Mouse (Mus musculus) CD4-positive, CD25-positive, alpha-beta regulatory T cell, adult 2 months (primary cell): ENCODE data around the gene Sh3bgrl.
A peak's percentile ranks its signal among the peaks of the same experiment; 100 is the strongest.

ENCODE experiments used
- DNase-seq: peaks from one replicate; pipeline ENCODE4 v3.0.0-alpha.2; 2012; ENCODE audit warnings: low read depth, low spot score

Sh3bgrl gene

DNA sequence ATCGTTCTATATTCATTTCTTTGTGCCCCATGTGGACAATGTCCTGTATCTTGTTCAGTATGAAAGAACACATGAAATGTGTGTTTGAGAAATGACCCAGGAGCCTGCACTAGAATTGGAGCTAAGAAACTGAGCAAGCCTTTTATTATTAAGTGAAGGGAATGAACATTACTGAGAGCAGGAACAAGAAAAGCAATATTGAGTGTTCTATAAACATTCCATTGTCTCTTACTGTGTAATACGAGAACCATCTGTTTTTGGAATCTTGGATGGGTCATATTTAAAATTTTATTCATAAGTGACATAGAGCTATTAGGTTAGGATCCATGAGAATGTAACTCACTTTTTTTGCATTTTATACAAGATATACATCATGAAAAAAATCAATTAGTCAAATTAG, 36.7 kb downstream of the Sh3bgrl start:
- no peak for DNase-seq

DNA sequence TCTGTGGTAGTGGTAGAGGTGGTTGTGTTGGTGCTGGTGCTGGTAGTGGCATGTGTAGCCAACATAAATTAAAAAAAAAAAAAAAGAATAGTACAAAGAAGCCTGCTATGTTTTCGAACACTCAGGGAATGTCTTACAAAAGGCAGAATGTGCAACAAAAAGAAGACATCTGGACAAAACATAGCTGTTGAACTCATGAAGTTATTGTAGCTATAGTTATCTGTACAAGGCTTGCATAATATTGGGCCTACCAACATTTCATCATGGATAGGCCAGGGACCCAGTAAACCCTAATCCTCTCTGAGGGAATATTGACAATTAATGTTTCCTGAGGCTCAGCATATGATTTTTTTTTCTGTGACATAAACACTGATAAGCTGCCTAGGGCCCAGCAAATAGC, 37.3 kb downstream of the Sh3bgrl start:
- DNase-seq, result no peak

DNA sequence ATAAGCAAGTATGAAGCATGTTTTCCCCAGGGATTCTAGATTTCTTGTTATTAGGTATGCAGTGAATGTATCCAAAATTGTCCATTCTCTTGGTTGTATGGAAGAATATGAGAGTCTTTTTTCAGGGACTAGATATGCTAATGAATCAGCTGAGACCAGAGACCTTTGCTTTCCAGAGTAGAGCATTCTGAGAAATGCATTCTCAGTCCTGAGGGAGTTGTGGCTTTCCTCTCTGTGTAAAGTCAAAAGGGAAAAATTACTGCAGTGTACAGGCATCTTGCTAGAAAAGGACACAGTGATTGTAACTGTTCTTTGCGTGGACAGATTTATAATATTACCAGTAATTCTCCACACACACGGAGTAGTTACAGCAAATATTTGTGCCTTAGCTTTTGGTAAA, 38.3 kb downstream of the Sh3bgrl start:
- DNase-seq, result no peak

DNA sequence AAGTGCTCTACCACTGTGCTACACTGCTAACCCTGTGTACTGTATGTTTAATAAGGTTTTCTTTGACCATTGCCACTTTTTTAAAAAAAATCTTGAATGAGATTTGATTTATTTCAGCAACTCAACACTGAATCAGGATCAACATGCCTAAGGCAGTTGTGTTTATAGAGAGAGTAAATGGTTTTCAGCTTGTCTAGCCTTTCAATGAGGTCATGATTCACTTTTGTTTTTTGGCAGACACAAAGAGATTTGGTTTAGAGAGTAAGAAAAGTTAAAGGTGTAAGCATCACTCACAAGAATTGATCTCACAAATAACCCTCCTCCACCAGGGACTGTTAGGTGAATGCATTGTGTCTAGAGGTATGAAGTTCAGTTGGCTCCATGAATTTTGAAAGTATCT, 41.1 kb downstream of the Sh3bgrl start:
- DNase-seq, result no peak

DNA sequence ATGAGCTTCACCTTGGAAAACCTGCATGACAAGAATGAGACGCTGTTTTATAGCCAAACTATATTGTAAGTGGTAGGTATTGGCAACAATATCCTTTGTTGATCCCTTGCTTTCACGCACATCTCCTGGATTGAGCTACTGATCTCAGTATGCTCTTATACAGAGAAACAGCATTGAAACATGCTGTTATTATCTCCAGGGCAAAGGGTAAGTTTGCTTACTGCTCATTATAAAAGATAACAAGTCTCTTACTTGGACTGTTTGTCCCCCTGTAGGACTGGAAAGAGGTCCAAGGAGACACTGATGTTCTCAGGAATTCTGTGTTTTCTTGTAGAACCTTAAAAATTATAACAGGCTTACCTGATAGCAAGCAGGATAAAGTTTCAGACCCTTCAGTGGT, 41.7 kb downstream of the Sh3bgrl start:
- no peak for DNase-seq

DNA sequence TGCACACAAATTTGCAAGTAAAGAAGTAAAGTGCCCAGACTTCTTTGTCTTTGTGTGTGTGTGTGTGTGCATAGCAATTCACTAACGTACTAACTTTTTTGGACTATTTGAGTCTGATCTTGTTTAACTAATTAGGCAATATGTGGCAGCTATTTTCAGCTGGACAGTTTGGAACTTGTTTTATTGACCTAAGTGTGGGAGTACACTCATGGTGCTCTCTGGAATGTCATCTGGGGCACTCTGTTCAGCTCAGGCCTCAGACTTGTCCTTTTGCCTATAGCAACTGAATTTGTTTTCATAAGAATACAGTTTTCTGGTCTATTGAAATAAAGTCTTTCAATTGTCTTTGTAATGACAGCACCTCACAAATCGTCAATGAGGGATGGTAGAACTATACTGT, 42.1 kb downstream of the Sh3bgrl start:
- DNase-seq, result no peak

DNA sequence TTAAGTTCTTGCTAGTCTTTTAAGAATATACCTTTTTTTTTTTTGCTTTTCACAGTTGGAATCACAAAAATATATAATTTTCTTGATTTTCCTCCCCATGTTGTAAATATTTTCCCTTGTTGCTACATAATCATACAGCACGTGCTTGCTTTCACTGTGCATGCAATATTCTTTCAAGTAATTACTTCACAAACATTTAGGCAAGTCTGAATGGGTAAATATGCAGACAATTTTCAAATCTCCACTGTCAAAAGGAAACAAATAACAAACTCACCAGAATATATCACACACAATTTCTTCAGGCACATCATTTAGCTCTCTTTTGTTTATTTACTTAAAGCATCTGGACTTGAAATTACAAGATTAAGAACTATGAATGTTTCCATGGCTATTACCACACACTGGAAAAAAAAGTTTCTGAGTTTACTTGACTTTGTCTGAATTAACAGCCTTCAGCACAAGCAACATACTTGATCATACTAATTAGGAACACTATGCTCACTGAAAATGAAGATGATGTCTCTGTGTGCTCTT, 46.2 kb downstream of the Sh3bgrl start:
- no peak for DNase-seq

DNA sequence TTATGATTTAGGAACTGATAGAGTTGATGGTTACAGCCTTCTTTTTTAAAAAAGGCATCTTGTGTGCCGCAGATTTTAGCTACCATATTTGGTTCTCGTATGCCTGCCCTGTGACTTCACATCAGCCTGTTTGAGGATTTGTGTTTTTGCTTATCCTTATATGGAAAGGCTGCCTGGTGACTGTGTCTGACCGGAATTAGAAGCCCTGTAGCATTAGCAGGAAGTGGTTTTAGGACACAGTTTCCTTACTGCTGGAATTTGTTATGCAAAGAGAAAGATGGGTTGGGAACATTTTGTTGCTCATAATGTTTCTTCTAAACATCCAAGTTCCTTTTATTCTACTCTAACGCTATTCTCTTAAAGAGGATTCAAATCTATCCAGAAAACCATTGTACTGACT, 47.1 kb downstream of the Sh3bgrl start:
- no peak for DNase-seq

DNA sequence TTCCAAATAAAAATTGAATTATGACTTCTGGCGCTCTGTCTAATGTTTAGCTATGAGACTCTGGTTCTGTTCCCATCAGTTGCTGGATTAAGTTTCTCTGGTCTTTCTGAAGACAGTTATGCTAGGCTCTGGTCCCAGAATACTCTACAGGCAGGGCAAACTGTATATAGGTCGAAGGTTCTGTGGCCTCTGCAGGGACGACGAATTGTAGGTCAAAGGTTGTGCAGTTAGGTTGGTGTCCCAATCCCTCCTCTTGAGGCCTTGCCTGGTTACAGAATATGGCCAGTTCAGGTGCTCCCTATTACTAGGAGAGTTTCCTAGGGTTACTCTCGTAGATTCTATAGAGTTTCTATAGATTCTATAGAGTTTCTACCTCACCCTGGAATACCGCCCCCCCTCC, 50.6 kb downstream of the Sh3bgrl start:
- DNase-seq, result no peak

DNA sequence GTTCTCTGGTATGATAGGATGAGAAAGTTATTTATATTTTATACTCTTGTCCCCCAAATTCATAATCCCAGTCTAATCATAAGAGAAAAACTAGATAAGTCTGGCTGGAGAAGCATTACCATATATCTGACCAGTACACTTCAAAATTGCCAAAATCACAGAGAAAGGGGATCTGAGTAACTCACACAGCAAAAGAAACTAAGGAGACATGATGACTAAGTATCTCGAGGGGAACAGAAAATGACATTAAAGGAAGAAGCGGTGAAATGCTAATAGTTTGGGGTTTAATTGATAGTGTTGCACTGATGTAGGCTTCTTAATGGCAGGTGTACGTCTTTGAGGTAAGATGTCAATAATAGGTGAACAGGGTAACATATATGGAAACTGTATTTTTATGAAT, 51.9 kb downstream of the Sh3bgrl start:
- no peak for DNase-seq

DNA sequence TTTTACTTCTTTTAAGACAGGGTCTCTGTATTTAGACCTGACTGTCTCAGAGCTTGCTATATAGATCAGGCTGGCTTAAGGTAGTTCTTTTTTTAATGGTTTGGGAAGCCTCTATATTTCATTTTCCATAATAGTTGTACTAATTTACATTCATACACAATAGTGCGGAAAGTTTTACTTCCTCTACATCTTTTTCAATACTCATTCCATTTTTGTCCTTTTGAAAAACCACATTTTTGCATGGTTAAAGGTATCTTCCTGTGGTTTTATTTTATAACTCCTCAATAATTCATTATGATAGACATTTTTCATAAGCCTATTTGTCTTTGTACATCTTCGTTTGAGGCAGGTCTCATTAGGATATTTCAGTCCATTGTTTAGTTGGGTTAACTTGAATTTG, 56.1 kb downstream of the Sh3bgrl start:
- no peak for DNase-seq

DNA sequence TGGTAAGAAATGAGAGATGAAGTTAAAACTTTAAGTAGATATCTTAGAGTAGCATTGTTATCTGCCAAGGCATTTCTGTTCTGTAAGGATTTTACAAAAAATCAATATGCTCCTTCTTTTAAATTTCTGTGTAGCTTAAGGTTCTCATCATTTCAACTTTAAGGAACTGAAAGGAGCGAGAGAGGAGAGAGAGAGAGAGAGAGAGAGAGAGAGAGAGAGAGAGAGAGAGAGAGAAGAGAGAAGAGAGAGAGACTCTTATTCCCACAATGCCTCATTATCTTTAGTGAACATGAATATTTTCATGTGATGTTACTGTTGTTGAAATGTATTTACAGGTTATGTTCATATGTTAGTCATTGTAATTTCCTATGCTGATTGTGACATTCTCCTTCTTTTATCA, 65.2 kb downstream of the Sh3bgrl start:
- DNase-seq, result no peak

DNA sequence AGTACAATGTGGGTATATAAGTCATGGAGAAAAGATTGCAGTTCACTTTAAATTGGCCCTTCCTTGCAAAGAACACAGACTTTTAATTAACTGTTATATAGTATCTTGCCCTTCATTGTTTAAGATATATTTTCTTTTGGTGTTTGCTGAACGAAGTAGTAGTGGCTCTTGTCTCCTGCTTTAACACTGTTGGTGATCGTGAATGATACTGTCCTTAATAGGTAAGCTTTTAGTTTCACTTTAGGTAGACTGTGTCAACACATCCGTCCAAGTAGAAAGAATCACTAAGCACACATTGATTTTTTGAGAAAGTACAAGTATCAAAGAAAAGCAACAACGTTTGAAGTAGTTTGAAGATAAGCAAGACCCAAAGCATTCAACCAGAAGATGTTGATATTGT, 65.7 kb downstream of the Sh3bgrl start:
- peak; percentile 31 for DNase-seq

DNA sequence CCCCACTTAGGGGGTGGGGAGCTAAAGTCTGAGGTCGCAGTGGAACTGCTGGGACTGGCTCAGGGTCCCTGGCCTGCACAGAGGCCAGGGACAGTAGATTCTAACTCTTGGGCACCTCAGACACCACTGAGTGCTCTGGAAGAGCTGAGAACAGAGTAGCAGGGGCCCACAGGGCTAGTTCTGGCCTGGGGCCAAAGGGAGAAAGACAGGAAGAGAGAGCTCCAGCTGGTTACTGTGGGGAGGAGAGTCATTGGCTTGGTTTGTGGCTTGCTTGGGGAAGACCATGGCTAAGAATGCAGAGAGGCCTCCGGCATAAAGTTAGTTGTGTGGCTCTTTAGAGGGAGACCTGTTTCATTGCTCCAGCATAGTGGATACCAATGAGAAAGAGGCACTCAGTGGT, 79.9 kb downstream of the Sh3bgrl start:
- DNase-seq, result no peak

DNA sequence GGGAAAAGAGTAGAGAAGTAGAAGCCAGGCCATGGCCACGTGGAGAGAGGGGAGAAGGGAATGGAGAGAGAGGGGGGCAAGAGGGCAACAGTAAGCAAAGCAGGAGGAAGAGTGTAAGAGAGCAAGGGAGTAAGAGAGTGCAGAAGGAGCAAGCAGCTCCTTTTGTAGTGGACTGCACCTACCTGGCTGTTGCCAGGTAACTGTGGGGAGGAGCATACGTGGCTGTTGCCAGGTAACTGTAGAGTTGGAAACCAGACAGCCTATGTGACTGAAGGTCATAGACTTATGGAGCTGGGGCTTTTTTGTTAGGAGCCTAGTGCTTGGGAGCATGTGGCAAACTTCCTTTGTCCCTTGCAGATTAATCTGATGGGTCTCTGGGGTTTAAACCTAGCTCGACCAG, 80.3 kb downstream of the Sh3bgrl start:
- DNase-seq, result no peak

DNA sequence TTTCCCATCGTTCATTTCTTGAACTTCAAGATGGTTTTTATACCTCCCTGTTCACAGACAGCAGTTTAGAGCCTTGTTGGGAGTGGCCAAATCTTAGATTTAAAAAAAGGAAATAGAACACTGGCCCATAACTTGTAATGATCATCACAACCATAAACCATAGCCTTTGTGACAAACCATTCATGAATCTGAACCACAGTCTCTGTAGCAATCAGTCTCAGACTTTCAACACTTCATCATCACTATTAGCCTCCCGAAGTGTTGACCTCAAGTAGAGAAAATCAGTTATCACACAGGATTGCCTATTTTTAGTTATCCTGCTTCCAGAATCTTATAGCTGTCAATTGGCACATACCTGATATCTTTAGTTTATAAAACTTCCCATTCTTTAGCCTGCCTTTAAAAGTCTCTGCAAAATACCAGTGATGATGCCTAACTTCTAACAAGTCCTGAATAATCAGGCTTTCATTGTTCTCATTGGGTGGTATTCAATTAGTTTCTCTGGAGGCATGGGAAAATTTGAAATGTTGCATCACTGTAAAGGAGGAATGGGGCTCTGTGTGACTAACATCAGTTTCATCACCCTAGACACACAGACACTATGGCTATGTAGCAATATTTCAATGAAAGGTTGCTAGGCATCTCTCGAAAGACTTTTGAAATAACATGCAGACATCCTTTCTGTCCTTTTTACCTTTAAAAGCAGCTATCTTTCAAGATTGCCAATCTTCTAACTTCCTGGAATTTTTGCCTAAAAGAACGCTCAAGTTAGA, 89.7 kb downstream of the Sh3bgrl start:
- DNase-seq, result no peak

DNA sequence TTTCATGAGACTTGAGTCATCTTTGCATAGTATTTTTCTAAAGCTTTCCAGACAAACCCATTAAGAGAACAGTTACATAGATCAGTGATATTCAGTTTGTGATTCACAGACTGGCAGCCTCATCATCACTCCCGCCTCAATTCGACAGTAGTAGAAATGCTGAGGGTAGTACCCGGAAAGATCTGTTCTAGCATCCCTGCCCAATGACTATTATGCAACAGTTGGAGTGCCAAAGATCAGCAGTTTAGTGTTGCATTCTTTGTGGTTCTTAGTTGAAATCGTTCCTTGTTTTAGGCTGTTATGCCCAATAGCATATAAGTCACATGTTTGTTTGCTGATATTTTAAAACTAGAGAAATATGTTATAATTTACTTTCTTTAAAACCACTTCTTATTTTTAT, 94.4 kb downstream of the Sh3bgrl start:
- DNase-seq, result no peak

DNA sequence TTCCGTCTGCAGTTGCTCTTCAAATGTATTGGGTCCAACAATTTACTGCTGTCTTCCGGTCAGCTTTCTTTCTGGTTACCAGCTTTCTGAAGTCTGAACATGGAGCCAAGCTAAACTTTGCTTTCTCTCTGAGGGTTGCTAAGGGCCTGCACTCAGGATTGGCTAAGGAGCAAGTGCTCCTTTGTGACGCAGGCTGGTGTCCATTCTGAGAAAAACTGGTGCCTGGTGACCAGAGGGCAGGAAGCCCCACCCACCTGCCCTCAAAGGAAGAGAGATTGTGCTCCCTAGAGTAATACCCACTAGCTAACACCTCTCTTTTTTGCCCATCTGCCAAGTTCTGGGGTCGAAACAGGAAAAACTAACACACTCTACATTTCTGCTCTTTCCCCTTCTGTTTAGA, 95.8 kb downstream of the Sh3bgrl start:
- no peak for DNase-seq

DNA sequence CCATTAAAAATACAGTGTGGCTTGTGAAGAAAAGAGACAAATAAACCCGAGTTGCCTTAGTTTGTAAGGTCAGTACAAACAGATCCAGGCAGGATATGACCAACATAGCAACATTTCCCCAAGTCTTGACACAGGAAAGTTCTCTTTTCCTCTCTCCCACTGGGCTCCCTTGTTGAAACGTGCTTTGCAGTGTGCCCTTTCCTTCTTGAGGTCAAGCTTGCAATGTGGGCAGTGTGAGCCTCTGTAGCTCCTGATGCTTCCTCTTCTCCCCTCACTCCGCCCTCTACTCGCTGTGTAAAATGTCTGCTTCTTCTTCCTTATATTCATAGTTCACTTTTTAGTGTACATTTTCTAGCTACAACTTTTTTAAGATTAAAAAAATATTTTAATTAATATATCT, 96.3 kb downstream of the Sh3bgrl start:
- DNase-seq, result no peak

DNA sequence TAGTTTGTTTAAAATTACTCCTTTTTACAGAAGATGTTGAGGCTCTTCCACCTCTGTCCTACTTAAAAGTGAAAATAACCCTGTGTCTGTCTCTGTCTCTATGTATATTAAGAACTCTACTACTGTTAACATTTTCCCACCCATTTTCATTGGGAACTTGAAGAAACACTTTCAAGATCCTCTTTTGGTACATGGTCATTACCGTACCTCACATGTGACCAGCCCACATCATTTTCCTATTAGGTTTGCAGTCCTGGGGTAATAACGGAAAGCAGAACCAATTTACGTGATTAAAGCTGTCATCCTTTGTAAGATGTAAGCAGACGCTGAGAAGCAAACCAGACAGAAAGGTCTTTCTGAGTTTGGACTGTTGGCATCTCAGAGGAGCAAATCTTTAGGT, 101.3 kb downstream of the Sh3bgrl start, which contains the start of gene Gm6377:
TSS of gene Gm6377 (plus strand) at position 289 of the 400 bp plus-strand sequence.
- DNase-seq, result peak; percentile 0

DNA sequence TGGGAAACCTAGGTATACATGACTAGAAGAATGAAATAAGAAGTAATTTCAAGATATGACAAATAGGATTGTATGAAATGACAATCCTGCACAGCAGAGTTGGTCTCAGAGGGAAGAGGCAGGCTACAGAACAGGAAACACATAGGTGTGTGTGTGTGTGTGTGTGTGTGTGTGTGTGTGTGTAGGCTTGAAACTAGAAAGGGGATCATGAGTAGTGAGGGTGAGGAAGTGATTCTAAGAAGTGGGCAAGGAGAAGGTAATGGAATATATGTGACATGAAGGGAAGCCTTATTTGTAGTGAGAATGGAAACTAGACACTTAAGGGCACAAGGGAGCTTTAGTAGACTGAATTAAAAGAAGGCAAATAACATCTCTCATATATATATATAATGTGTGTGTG, 112.7 kb downstream of the Sh3bgrl start:
- no peak for DNase-seq

DNA sequence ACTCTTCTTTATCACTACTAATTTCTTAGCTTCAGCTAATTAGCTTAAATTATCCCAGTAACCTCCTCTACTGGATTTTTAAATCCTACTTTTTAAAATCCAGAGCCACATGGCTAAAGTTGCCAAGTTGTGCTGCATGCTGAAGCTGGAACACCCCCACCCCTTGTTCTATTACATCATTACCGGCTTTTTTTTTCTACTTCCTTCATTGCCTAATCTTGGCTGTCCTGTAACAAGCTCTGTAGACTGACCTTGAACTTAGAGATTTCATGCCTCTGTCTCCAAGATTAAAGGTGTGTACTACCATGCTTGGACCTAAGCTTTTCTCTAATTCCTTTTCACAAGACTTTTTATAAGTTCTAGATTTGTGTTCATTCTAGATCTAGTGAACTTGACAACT, 133.6 kb downstream of the Sh3bgrl start:
- no peak for DNase-seq

DNA sequence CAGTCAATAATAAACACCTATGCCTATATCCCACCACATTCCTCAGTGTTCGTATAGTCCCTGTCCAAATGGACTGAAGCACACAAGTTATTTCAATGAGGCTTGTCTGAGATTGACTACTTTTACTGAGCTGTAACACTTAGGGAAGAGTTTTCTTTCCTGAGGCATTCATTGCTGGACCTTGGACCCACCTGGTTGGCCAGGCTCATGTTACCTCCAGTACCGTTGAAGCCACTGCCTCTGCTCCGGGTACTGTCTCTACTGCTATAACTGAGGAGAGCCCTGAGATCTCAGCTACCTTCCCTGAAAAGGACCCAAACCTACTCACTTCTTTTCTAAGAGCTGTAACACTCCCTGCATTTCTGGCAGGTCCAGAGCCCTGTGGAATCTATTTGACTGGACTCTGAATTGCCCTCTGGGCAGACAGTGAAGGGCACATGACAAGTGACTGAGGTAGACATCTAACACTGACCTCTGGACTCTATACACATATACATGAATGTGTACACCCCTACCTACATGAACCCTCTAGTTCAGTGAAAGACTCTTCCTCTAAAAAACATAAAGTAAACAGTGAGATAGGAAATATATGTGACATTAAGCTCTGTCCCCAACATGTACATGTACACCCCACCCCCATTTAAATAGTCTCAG, 140.3 kb downstream of the Sh3bgrl start:
- DNase-seq, result no peak
